Mouse (Mus musculus) gastrocnemius, adult 8-10 months (tissue): ENCODE data around the gene Kctd2. TPM values are rescaled to one million over a fixed set of nuclear protein-coding genes. Genes with fewer than 3 reads are reported as not detected.
A peak's percentile ranks its signal among the peaks of the same experiment; 100 is the strongest.

Experiments used
- DNase-seq, 2 experiments: peaks; one replicate each; pipeline ENCODE4 v3.0.0; 2022; ENCODE audit warnings: low spot score in 2 of 2
- total RNA-seq, 4 experiments: library from RNA; stranded (reverse); gene quantifications; 2 replicates each; pipeline ENCODE4 v1.2.4; 2022

The Kctd2 gene
- total RNA-seq, 4 experiments from 2014 or later, result 15.0 to 18.5 (median 16.4) TPM

DNA sequence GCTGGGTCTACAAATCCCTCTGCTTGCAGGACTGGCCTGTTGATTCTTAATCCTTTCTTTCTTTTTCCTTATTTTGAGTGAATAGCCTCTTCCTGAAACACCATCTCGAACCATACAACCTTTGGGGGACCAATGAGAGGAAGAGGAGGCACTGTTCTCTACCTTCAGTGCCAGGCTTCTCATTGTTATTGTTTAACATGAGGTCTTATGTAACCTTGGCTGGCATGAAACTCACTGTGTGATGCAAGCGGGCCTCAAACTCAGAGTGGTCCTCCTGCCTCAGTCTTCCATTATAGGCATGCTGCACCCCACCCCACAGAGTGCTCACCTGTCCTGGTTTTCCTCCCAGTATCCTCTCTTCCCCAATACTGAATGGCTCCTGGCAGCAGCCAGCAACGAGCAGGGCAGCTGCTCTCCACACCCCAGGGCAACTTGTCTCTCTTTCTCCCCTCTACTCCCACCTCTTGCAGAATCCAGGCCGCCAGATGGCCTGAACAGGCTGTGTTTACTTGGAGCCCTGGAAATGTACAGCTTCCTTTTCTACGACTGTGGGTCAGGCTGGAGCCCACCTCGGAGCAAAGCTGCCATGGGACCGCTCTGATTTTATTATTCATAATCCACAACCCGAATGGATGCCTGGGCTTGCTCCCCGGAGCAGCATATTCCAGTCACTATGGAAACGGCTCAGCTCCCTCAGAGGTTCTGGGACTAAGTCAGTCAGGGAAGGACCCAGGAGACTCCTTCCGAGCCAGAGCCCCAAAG is 19.1 kb upstream of the Kctd2 start:
- DNase-seq, result no peak

DNA sequence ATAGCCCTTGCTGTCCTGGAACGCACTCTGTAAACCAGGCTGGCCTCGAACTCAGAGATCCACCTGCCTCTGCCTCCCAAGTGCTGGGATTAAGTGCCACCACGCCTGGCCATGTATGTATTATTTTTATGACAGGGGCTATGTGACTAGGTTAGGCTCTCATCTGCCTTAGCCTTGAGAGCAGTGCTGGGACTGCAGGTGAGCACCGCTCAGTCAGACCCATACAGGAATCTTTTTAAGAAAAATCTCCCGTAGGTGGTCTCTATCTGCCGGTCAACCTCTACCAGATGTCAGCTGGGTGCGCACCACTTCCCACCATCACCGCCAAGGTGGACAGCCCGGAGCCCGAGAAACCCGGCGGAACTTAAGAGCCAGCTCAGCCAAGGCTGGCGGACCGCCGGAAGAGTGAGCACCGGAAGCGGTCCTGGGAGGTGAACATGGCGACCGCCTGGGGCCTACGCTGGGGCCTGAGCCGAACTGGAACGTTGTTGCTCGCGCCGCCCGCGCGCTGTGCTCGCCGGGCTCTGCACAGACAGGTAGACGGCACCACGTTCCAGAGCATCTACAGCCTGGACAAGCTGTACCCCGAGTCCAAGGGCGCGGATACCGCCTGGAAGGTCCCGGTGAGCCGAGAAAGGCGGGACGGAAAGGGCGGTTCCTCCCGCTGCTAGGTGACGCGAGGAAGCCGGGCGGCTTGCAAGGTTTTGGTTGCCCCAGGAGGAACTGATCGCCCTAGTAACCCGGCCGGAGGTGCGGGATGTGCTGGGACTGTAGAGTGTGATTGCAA is 16.4 kb upstream of the Kctd2 start, which contains the start of gene Mrpl58:
Gene Mrpl58, plus strand, starts transcription at position 415 of the 787 bp plus-strand sequence.
- peak; percentile 74 to 82 for DNase-seq

DNA sequence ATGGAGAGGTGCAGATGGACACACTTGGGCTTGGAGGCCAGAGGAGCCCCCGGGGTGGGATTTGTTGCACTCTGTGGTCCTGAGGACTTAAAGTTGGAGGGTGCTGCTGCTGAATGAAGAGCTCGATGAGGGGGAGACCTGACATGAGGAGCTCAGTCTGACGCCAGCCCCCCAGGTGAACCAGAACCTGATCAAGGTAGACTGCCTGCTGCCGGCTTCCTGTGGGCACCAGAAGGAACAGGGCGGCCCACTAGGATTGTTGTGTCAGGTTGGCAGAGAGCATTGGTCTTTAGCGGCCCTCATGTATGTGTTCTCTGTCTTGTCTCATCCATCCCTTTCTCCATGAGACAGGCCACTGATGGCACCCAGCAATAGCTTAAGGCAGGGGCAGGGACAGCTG is 14.2 kb upstream of the Kctd2 start:
- DNase-seq, result no peak

DNA sequence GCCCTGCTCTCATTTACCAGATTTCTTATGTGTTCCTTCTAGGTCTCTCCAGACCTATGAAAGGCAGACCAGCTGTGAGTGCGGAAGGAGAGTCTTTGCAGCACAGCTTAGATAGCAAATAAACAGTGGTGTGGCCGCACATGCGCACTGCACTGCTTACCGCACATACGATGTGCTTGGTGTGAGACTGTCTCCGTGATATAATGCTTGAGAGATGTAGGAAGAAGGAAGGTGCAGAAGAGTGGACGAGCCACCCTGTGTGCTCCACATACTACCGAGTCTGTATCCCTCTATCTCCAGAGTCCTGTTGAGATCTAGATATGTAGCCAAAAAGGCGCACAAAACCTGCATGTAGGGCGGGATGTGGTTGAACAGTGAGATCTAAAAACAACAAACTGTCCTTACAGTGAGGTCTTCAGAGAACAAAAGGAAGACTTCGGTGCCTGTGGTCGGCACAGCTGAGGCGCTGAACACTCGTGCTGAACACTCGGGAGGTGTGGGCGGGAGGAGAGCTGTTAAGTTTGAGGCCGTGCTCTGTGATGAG is 13.0 kb upstream of the Kctd2 start:
- DNase-seq, result no peak

DNA sequence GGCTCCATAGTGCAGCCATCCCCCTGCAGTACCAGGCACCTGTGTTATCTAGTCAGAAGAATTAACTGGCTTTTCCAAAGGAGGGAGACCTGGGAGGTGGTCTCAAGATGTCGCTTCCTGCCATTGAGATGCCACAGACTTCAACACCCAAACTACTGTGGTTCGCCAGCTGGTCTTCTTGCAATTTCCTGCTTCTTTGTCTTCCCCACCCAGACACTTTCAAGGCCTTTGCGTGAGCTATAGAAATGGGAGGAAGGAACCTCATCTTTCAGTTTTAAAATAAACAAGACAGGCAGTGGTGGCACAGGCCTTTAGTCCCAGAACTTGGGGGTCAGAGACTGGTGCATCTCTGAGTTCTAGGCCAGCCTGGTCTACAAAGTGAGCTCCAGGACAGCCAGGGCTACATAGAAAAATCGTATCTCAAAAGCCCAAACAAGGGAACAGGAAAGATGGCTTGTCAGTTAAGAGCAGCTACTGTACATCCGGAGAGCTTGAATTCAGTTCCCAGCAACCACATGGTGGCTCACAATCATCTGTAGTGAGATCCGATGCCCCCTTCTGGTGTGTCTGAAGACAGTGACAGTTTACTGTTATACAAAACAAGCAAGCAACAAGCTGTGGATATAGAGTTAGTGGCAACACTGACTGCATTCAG is 11.5 kb upstream of the Kctd2 start:
- no peak for DNase-seq

DNA sequence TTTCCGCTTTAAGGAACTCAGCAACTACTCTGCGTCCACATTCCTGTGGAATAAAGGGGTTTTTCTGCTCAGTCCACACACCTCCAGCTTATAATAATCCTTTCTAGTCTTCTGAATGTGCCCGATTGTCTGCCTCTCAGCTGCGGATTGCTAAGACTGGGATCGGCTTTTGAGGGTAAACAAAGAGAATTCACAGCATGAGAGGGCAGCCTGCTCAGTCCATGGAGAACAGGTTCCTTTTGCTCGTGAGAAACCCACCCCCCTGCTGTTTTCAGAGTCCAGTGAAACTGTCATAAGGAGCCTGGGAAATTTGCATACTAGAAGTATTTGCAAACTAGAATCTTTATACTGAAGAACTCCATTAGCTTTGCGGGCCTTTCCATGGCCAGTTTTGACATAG is 10.4 kb upstream of the Kctd2 start:
- DNase-seq, result no peak

DNA sequence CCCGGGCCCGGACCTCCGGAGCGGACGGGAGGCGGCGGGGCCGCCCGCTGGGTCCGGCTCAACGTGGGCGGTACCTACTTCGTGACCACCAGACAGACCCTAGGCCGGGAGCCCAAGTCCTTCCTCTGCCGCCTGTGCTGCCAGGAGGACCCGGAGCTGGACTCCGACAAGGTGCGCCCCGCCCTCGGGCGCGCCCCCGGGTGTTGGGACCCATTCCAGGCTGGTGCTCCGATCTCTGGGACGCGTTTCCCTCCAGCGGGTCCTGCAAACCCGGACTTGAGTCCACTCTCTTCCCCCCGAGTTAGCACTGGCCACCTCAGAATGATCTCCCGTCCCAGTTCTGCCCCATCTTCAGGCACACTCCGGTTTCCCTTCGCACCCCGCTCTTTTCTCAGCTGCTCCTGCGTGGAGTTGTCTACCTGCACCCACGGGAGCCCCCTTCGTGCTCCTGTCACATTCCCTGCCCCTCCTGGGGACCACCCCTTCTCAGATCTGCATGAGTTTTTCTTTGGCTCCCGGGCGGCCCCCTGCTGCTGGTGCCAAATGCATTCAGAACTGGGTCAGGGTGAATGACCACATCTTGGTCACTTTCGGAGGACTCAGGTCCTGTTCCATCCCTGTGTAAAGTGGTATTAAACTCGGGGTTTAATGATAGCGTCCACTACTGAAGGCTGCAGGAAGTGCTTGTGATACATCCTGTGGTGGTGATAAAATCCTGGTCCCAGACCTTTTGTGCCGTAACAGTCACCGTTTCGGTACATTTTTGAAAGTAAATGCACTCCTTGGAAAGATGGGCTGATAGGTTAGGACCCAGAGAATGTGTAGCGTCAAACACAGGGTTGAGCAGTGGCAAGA is 635 bp downstream of the Kctd2 start:
- DNase-seq, result peak; percentile 33 to 51

DNA sequence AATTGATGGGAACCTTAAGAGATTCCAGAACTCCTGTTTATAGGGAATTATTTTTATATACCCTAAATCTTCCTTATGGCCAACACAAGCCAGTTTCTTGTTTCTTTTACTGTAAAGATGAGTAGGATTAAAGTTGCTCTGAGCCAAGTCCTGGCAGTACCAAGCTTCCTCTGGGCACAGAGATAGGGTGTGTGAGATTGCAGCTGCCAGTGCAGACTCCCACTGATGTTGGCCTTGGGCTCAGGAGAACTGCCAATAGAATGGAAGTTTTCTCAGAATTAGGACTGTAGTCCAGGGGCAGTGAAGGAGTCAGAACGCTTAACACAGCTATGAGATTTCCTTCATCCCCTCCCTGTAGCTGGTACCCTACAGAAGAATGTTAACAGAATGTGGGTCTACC is 1.4 kb downstream of the Kctd2 start:
- DNase-seq, result no peak

DNA sequence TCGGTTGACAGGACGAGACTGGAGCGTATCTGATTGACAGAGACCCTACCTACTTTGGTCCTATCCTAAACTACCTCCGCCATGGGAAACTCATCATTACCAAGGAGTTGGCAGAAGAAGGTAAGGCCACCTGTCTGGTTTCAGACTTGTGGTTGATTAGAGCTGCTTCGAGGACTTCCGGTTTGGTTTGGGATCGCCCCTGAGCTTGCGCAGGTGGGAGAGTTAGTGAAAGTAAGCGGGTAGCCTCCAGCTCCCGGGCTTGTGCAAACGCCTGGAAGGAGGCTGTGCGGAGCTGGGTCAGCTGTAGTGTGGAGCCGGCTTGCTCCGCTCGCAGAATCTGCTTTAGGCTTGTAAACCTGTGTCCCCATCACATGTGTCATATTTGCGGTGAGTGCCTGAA is 2.0 kb downstream of the Kctd2 start:
- no peak for DNase-seq

DNA sequence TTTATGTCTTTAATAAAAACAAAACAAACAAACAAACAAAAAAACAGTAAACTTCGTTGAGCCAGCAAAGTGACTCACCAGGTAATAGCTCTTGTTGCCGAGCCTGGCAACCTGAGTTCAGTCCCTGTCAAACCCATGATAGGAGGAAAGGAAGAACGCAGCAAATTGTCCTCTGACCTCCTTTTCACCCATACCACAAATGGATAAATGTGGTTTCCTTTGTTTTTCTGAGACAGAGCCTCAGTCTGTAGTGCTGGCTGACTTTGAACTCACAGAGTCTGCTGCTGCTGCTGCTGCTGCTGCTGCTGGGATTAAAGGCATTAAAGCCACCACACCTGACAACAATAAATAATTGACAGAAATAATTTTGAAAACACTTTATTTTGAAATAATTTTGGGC is 3.2 kb downstream of the Kctd2 start:
- no peak for DNase-seq

DNA sequence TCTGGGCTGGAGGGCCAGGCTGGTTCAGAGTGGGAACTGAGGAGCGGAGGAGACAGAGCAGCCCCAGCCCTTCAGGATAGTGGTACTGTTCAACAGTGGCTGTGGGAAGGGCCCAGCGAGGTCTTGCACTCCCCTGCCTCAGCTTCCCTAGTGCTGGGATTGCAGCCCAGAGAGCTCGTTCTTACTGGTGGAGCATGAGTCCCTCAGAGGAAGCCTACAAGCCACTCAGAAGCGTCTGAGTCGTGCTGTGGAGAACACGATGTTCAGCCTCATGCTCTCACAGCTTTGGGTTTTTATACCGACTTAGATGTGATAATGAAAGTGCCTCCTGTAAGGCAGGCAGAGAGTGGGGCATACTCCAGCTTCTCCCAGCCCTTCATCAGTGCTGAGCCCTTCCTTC is 4.7 kb downstream of the Kctd2 start:
- DNase-seq, result no peak

DNA sequence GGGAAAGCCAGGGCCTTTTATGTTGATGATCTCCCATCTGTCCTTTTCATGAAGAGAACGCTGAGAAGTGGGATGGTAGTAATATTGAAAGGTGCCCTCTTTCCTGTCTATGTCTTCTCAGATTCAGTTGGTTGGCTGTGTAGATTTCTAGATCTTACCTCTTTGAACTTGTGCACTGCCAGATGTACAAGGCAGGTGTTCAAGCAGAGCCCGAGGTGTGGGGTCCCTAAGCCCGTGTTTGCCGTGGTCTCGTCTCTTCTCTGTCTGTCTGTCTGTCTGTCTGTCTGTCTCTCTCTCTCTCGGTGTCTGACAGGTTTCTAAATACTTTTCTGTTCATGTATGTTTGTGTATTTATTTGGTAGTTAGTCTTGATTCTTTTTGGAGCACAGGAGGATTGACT is 5.7 kb downstream of the Kctd2 start:
- DNase-seq, result no peak

DNA sequence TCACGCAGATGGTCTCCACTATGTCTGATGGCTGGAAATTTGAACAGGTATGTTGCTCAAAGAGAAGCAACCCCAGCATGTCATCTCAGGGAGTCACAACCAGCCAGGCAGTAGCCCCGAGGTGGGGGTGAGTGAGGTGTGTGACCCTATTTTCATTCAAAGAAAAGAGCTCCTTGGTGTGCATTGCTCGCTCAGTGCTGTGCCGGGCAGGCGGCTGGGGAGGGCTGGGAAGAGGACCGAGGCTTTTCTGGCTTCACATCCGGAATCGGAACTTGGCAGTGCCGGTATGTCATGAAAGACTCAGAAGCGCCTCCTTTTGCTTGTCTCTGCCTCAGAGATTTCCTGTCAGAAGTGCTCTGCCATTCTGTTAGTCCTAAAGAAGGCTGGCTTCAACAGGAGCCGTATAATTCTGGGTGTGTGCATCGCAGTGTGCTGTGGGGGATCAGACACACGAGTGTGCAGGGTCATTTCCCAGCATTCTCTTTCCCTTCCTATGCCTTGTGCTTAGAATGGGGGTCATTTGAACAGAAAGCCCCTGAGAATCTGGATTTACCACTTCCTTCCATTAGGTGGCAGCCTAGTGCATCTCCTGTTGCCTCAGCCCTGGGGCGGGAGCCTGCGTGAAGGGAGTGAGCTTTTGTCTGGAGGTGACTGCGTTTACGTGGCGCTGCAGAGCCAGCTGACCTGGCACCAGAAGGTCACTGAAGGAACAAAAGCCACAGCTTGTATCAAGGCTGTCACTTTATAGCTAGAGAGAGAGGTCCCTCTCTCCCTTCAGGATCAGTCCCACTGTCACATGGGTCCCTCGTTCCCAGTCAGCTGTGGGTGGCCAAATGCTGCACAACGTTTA is 7.8 kb downstream of the Kctd2 start:
- peak; percentile 28 to 41 for DNase-seq

DNA sequence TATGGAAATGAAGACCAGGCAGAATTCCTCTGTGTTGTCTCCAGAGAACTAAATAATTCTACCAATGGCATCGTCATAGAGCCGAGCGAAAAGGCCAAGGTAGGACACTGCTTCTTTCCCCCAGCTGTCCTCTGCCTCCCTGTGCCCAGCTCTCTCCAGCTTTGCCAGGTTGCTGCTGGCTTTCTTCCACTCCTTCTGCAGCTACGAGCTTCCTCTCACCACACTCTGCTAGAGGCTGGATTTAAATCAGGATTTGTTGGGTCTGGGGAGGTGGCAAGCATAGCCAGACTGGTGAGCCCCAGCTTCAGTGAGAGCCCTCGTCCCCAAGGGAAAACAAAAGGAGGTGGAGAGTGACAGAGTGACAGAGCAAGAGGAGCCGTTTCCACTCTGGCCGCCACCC is 9.4 kb downstream of the Kctd2 start:
- DNase-seq, result no peak

DNA sequence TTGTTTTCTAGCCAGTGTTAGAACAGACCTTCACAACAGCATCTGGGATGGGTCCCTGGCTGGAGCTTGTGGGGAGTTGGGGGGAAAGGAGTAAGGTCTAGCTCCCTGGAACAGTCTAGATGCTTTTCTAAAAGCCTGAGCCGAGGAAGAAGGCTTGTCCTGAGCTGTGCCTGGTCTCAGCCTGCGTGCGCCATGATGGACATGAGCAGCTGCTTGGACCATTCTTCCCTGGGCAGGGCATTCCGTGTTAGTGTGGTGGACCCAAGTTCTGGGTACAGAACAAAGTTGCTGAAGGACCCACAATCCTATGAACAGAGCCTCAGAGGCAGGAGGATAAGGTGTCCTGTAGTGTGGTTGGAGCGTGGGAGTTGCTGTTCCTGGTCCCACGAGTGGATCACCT is 10.6 kb downstream of the Kctd2 start:
- no peak for DNase-seq

DNA sequence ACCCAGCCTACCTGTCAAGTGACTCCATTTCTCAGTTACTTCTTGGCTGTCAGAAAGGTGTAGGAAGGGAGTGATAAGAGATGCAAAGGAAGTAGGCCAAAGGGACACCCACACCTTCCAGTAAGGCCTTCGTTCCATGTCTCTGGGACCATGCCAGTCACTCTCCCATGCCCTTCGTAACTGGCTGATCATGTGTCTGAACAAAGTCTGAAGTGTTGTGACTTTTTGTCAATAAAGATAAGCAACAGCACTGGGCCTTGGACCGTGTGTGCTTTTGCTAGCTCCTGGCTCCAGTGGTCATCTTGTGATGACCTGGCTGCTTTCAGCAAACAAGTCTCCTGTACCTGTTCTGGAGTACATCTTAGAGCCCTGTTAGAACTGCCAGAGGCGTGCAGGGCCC is 12.9 kb downstream of the Kctd2 start:
- DNase-seq, result no peak

DNA sequence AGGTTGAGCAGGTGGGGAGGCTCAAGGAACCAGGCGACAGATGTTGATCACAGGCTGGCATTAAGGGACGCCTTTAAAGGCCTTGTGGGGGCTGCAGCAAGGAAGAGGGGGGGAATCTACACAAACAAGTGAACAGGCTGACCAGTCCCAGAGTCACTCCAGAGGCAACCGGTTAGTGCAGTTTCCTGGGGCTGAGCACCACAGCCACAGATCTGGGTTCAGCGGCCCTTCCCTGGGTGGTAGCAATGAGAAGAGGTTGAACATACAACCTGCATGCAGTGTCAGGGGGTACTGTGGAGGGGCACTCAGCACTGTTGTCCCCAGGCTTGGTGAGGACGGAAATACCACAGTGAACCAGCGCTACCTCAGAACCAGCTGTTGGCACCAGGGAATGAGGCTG is 13.4 kb downstream of the Kctd2 start:
- no peak for DNase-seq

DNA sequence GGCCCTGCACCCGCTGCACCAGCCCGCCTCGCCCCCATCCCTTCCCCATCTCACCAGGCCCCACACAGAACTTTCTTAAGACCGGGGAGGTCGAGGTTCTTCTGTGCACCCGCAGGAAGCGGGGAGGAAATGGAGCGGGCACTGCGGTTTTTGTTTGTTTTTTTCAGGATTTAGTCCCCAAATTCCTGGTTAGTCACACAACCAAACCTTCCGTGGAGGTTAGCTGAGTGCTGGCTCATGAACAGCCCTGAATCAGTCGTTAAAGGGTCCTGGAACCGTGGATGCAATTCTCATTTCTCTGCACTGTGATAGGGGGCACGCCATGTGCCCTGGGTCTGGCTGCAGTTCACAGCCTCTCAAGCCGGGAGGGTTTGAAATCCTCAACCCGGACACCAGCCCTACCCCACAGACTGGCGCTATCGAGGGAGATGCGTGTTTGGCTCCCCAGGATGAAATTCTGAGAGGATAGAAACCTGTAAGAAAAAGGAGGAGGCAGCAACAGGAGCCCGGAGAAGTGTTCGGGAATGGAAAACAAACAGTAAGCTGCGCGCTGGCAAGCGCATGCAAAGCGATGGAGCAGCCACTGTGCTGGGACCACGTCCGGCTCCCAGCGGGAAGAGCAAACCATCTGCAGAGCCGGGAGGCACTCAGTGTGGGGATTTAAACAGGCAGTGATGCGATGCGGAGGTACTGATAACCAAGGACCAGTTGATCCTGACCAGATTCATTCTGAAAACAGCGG is 15.8 kb downstream of the Kctd2 start:
- DNase-seq, result no peak

DNA sequence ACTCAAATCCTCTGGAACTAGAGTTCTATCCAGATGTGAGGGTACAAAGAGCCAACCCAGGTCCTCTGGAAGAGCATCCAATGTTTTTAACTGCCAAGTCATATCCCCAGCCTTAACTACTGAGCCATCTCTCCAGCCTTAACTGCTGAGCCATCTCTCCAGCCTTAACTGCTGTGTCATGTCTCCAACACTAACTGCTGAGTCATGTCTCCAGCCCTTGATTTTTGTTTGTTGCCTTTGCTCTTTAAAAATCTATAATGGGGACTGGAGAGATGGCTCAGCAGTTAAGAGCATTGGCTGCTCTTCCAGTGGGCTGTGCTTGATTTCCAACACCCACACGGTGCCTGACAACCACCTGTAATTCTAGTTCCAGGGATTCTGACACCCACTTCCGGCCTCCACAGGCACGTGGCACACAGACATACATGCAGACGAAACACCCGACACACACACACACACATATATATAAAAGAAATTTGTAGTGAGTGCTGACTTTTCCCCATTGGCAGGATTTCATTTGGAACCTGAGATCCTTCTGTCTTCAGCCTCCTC is 17.7 kb downstream of the Kctd2 start:
- no peak for DNase-seq
